Mouse (Mus musculus) left cerebral cortex, postnatal 25 days (tissue): ENCODE results near the gene Sntg2. TPM values are rescaled to one million over a fixed set of nuclear protein-coding genes. Genes with fewer than 3 reads are reported as not detected.

Experiments used
- DNase-seq, 2 experiments: peaks; one replicate each; pipeline ENCODE4 v3.0.0; 2022; ENCODE audit warnings: low spot score in 2 of 2, mixed read lengths in 1 of 2
- intact Hi-C: fragments of 180-260 bp; cut with DNase I; formaldehyde crosslinking; loops from one replicate; pipeline ENCODE4 v1.15.1; 2025
- total RNA-seq, 2 experiments: library from RNA; stranded (reverse); gene quantifications; 2 replicates each; pipeline ENCODE4 v1.2.3; 2021

Gene Sntg2
- total RNA-seq, 2 experiments from 2014 or later, result 6.5 to 9.9 TPM

GRCm38 (mm10) chr12:30292724-30293560 lies 80.2 kb downstream of the Sntg2 start:
- intact Hi-C loops, result no loop called here
- no peak for DNase-seq

- no peak for DNase-seq
These were observed 86.1 kb downstream of the Sntg2 start for GRCm38 (mm10) chr12:30286888-30287573.

GRCm38 (mm10) chr12:30283741-30284140 lies 89.4 kb downstream of the Sntg2 start:
- no peak for DNase-seq
- intact Hi-C loops, result no loop called here

More at GRCm38 (mm10) chr12:30286888-30287573, 86.1 kb downstream of the Sntg2 start:
- intact Hi-C loops, result no loop called here

GRCm38 (mm10) chr12:30272242-30272985 lies 100.8 kb downstream of the Sntg2 start:
- intact Hi-C loops, result no loop called here

GRCm38 (mm10) chr12:30264206-30264605 lies 109.0 kb downstream of the Sntg2 start:
- no peak for DNase-seq
- intact Hi-C loops, result no loop called here

More at GRCm38 (mm10) chr12:30272242-30272985, 100.8 kb downstream of the Sntg2 start:
- no peak for DNase-seq

- intact Hi-C loops, result no loop called here
- no peak for DNase-seq
These were observed 112.0 kb downstream of the Sntg2 start for GRCm38 (mm10) chr12:30261187-30261586.

GRCm38 (mm10) chr12:30258641-30259040 lies 114.5 kb downstream of the Sntg2 start:
- intact Hi-C loops, result no loop called here
- no peak for DNase-seq

GRCm38 (mm10) chr12:30257664-30258063 lies 115.5 kb downstream of the Sntg2 start:
- intact Hi-C loops, result no loop called here

GRCm38 (mm10) chr12:30256207-30256606 lies 117.0 kb downstream of the Sntg2 start:
- intact Hi-C loops, result no loop called here

More at GRCm38 (mm10) chr12:30257664-30258063, 115.5 kb downstream of the Sntg2 start:
- DNase-seq, result no peak

GRCm38 (mm10) chr12:30254581-30254980 lies 118.6 kb downstream of the Sntg2 start:
- no peak for DNase-seq
- intact Hi-C loops, result loop anchor here (5.0 kb wide), 1 partner anchor 113 kb away; no protein-coding TSS in a partner anchor

More at GRCm38 (mm10) chr12:30256207-30256606, 117.0 kb downstream of the Sntg2 start:
- no peak for DNase-seq

GRCm38 (mm10) chr12:30252381-30252780 lies 120.8 kb downstream of the Sntg2 start:
- intact Hi-C loops, result loop anchor here (5.0 kb wide), 1 partner anchor 115 kb away; no protein-coding TSS in a partner anchor

GRCm38 (mm10) chr12:30251283-30251829 lies 121.8 kb downstream of the Sntg2 start:
- intact Hi-C loops, result loop anchor here (5.0 kb wide), 1 partner anchor 116 kb away; no protein-coding TSS in a partner anchor
- DNase-seq, result peak in 1 of 2 experiments; percentile 62

More at GRCm38 (mm10) chr12:30252381-30252780, 120.8 kb downstream of the Sntg2 start:
- no peak for DNase-seq

GRCm38 (mm10) chr12:30249068-30249467 lies 124.1 kb downstream of the Sntg2 start:
- no peak for DNase-seq
- intact Hi-C loops, result no loop called here

GRCm38 (mm10) chr12:30246286-30246945 lies 126.8 kb downstream of the Sntg2 start:
- intact Hi-C loops, result loop anchor here (1.0 kb wide), 2 partner anchors 18 to 45 kb away; no protein-coding TSS in a partner anchor

GRCm38 (mm10) chr12:30244194-30244593 lies 129.0 kb downstream of the Sntg2 start:
- intact Hi-C loops, result no loop called here
- DNase-seq, result peak; percentile 46 to 68

More at GRCm38 (mm10) chr12:30246286-30246945, 126.8 kb downstream of the Sntg2 start:
- DNase-seq, result peak; percentile 38 to 87

- intact Hi-C loops, result no loop called here
- DNase-seq, result no peak
These were observed 132.3 kb downstream of the Sntg2 start for GRCm38 (mm10) chr12:30240891-30241290.

- intact Hi-C loops, result no loop called here
- DNase-seq, result no peak
These were observed 138.2 kb downstream of the Sntg2 start for GRCm38 (mm10) chr12:30234940-30235339.

GRCm38 (mm10) chr12:30228004-30228403 lies 145.2 kb downstream of the Sntg2 start:
- peak in 1 of 2 experiments; percentile 83 for DNase-seq
- intact Hi-C loops, result loop anchor here (1.0 kb wide), 1 partner anchor 18 kb away; no protein-coding TSS in a partner anchor

GRCm38 (mm10) chr12:30226247-30226646 lies 146.9 kb downstream of the Sntg2 start:
- no peak for DNase-seq
- intact Hi-C loops, result no loop called here
